Mouse (Mus musculus) c-Kit-positive CD71-positive TER-119-positive erythroid progenitor cells, embryonic 14.5 days (primary cell): ENCODE measurements around the gene Dennd1a.

Source experiments
- DNase-seq: peaks from one replicate; pipeline ENCODE4 v3.0.0-alpha.2; 2013; ENCODE audit warnings: low spot score

The Dennd1a gene

GRCm38 (mm10) chr2:37814820-37815361 is 472.3 kb downstream of the Dennd1a start:
- DNase-seq, result no peak

DNA sequence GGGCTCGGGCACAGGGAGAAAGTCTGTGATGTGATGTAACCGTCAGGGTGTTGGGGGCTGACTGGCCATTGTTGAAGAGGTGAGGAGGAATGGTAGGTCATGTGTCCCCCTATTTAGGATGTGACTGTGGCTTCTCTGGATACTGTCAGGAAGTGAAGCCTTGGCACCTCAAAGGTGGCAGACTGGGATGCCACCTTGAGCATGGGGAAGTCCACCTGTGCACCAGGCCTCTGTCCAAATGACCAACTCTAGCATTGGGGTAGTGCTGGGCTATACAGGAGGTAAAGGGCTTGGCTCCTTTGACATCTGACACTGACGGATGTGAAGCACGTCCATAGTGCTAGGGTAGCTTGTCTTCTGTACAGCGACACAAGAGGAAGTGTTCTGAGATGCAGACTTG is 474.8 kb downstream of the Dennd1a start:
- no peak for DNase-seq

GRCm38 (mm10) chr2:37811682-37812081 is 475.5 kb downstream of the Dennd1a start:
- no peak for DNase-seq

DNA sequence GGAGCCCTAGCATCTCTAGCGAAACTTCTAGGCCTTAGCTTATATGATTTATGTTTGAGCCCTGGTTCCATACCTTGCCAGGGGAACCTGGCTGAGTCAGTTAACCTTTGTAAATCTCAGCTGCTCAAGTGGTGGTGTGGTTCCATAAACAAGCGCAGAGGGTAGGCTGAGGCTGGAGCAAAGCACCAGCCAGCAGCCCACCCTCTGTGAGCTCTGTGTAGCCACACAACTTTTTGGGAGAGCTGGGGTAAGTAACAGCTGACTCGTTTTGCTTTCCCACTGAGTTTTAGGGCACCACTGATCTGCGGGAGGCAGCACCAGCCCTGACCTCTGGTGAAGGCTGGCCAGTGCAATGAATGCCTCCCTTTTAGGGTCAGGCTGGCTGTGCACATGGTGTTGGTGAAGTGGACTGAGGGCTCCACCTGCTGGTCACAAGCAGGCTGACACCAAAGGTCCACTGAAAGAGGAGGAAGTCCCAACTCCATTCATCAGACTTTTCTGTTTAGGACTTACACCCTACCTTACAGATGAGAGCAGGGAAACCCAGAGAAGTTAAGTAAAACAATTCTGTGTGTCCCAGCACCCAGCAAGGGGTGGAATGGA is 484.5 kb downstream of the Dennd1a start:
- DNase-seq, result peak; percentile 58

DNA sequence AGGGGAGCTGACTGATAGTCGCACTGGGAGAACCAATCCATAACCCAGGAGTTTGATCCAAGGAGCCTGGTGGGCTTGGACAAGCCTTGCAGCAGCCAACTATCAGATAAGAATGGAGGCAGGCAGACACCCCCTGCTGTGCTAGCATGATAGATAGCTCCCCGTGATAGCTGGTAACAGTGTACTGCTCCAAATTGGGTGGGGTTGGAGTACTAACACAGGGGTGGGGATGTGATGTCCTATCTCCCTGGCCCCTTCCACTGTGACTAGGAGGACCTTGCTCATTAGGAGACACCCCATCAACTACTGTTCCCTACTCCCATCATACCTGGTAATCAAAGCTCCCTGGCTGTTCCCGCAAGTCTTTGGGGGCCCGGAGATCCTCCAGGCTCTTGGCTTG is 485.5 kb downstream of the Dennd1a start:
- no peak for DNase-seq

- DNase-seq, result no peak
These were observed 488.1 kb downstream of the Dennd1a start for GRCm38 (mm10) chr2:37799137-37799536.

- DNase-seq, result no peak
These were observed 490.1 kb downstream of the Dennd1a start for GRCm38 (mm10) chr2:37797046-37797445.

GRCm38 (mm10) chr2:37796021-37796420 is 491.2 kb downstream of the Dennd1a start:
- DNase-seq, result no peak

DNA sequence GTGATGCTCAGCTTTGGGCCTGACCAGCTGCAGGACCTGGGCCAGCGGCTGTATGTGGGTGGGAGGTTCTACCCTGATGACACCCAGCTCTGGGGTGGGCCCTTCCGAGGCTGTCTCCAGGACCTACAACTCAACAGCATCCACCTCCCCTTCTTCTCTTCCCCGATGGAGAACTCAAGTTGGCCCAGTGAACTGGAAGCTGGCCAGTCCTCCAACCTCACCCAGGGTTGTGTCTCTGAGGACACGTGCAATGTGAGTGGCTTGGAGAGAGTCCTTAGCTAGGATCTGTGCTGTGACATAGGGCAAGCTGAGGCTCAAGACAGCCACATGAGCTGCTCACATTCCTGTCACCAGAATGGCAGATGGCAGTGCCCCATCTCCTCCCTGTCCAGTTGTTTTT is 495.9 kb downstream of the Dennd1a start:
- DNase-seq, result no peak

- no peak for DNase-seq
These were observed 496.5 kb downstream of the Dennd1a start for GRCm38 (mm10) chr2:37790738-37791137.

- DNase-seq, result no peak
These were observed 497.2 kb downstream of the Dennd1a start for GRCm38 (mm10) chr2:37789995-37790394.

- no peak for DNase-seq
These were observed 498.2 kb downstream of the Dennd1a start for GRCm38 (mm10) chr2:37789029-37789428.

DNA sequence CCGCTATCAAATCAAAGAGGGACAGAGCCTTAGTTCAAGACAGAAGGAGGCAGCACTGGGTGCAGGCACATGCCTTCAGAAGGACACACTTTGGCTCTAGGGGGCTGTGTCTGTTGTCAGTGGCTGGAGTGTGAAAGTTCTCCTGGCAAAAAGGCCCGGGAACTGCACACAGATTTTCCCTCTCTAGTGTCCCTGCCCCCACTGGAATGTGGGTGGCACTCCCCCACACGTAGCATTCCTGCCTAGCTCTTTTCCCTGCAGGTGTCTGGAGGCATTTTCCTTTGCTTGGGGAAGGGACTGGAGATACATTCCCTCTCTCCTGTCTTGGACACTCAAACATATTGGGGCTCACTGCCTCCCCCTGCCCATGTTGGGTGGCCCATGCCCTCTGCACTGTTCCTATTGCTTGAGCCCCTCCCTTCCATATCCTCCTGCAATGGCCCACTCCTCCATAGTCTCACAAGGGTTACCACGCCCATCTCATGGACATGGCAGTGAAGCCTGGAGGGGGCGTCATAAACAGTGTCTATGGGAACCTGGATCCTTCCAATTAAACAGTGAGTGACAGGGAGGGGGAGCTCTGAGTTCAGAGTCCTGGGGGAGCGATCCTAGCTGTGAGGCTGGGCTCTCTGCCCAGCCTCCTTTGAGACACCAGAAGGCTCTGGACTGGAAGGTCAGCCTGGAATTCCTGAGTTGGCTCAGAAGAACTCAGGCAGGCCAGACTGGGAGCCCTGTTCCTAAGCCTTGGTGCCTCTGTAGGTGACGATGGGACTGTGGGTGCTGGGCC is 498.8 kb downstream of the Dennd1a start:
- DNase-seq, result no peak

DNA sequence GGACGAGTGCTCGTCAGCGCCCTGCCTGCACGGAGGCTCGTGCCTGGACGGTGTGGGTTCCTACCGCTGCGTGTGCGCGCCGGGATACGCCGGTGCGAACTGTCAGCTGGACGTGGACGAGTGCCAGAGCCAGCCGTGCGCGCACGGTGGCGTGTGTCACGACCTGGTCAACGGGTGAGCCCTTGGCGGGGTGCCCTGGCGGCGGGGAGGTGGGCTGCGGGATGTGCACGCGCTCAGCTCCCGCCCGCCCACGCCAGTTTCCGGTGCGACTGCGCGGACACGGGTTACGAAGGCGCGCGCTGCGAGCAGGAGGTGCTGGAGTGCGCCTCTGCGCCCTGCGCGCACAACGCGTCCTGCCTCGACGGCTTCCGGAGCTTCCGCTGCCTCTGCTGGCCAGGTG is 500.7 kb downstream of the Dennd1a start:
- no peak for DNase-seq

DNA sequence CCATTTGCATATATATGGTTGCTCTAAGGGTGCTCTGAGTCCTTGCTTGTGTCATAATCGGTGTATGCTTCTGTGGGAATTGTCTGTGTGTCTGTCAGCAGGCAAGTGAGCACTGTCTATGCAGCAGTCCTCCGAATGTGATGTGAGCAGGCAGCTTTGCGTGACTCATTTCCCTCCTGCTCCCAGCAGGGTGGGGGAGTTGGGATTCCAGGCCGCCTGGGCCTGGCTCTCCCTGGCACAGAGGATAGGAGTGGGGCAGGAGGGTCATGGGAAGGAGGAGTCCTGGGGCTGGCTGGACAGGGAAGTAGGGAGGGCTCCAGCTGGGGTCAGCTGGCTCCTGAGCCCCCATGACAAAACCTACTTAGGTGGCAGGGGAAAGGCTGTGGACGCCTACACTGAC is 502.7 kb downstream of the Dennd1a start:
- DNase-seq, result no peak

- DNase-seq, result no peak
These were observed 505.2 kb downstream of the Dennd1a start for GRCm38 (mm10) chr2:37782002-37782401.

- DNase-seq, result no peak
These were observed 505.8 kb downstream of the Dennd1a start for GRCm38 (mm10) chr2:37781421-37781820.

DNA sequence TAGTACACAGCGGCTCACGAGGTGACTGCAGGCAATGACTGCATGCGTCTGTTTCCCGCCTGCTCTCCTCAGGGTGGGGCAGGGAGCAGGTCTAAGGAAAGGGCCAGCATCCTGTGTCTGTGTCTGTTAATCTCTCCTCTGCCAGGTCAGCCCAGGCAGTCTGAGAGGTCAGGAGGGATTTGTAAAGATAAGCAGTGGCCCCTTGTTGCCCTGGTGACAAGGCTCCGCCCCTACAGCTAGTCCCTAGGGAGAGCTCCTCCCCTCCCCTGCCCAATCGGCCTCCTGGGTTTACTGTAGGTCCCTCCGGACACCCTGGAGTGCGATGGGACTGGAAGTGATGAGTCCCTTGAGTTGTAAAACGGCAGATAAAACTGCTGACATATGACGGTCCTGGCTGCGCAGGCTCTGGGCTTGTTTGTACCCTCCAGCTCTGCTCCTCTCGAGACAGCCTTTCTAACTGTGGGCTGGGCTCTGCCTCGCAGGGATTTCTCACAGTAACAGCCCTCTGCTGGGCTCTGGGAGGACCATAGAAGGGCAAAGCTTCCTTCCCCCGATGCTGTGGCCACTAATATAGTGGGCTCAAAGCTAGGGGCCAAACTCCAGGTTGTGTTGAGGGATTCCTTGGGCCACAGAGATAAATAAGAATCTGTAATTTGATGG is 506.8 kb downstream of the Dennd1a start:
- peak; percentile 86 for DNase-seq

GRCm38 (mm10) chr2:37777958-37778720 is 509.1 kb downstream of the Dennd1a start:
- no peak for DNase-seq

DNA sequence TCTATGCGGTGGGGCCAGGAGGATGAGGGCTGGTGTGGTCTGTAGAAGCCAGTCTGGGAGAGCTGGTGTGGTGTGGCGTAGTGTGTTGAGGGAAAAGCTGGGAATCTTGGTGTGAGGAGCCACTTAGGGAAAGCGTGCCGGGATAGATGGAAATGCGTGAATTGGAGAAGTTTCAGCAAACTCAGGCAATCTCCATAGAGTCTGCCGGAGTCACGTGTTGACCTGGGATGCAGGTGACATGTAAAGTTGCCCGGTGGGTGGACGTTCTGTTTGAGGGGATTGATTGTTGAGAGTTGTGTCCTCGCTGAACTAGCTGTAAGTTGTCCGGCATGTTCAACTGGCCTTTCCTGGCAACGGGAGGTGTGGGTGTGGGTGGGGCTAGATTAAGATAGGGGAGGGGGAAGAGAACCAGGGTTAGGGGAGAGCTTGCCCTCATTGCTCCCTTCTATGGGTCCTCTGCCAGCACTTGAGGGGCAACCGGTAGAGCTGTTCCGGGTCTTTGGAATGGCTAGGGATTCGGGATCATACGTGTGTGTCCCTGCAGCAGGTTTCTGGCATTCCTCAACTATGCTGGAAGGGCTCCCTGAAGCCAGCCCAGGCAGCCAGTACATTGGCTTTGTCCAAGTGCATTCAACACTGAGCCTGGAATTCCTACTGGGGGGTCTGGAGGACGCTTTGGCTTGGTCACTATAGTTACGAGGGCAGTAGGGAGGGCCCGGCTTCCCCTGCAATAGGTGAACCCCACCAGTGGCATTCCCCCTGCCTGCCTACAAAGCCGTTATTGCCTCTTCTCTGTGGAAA is 510.4 kb downstream of the Dennd1a start:
- DNase-seq, result no peak

- DNase-seq, result no peak
These were observed 511.2 kb downstream of the Dennd1a start, which contains the start of gene Crb2 for GRCm38 (mm10) chr2:37776016-37776415. Crb2 (plus strand) TSS chr2:37776249.
